Mouse (Mus musculus): ENCODE results near the gene Rsl1d1.
"Not testable (repeated sequence)": the region's sequence is repeated elsewhere in the genome, so short reads cannot be mapped to it uniquely, and the experiment has no call there.

Rsl1d1 gene

GRCm38 (mm10) chr16:11157721-11158120 lies 45.4 kb downstream of the Rsl1d1 start:
- DNase-seq (ENCODE audit: low spot score) = not testable (repeated sequence)

GRCm38 (mm10) chr16:11154500-11154899 lies 48.6 kb downstream of the Rsl1d1 start:
- no peak for DNase-seq (ENCODE audit: low spot score)

GRCm38 (mm10) chr16:11143706-11144483 lies 59.2 kb downstream of the Rsl1d1 start:
- peak; percentile 100 for DNase-seq (ENCODE audit: low spot score)
